Mouse (Mus musculus) left cerebral cortex, postnatal 10 days (tissue): ENCODE data around the gene Arid1a. TPM values are rescaled to one million over a fixed set of nuclear protein-coding genes. Genes with fewer than 3 reads are reported as not detected.

Experiments
- DNase-seq, 2 experiments: peaks; one replicate each; pipeline ENCODE4 v3.0.0; 2021 to 2022; ENCODE audit warnings: low spot score in 2 of 2, mixed read lengths in 1 of 2; ENCODE audit errors: extremely low spot score in 1 of 2
- intact Hi-C: fragments of 180-260 bp; cut with DNase I; formaldehyde crosslinking; loops from one replicate; pipeline ENCODE4 v1.15.1; 2025
- total RNA-seq, 2 experiments: library from RNA; stranded (reverse); gene quantifications; 2 replicates each; pipeline ENCODE4 v1.2.3; 2021

The Arid1a gene
- total RNA-seq, 2 experiments from 2014 or later, result 76.0 to 76.8 TPM

- no peak for DNase-seq
- intact Hi-C loops, result loop anchor here (5.0 kb wide), 1 partner anchor 64 kb away; no protein-coding TSS in a partner anchor
Observed at GRCm38 (mm10) chr4:133688417-133689067, 68.0 kb downstream of the Arid1a start.

- intact Hi-C loops, result loop anchor here (5.0 kb wide), 1 partner anchor 65 kb away; no protein-coding TSS in a partner anchor
- DNase-seq, result no peak
Observed at GRCm38 (mm10) chr4:133687126-133687525, 69.4 kb downstream of the Arid1a start.

GRCm38 (mm10) chr4:133686512-133686911 lies 70.1 kb downstream of the Arid1a start:
- DNase-seq, result no peak
- intact Hi-C loops, result loop anchor here (5.0 kb wide), 1 partner anchor 66 kb away; no protein-coding TSS in a partner anchor

DNA sequence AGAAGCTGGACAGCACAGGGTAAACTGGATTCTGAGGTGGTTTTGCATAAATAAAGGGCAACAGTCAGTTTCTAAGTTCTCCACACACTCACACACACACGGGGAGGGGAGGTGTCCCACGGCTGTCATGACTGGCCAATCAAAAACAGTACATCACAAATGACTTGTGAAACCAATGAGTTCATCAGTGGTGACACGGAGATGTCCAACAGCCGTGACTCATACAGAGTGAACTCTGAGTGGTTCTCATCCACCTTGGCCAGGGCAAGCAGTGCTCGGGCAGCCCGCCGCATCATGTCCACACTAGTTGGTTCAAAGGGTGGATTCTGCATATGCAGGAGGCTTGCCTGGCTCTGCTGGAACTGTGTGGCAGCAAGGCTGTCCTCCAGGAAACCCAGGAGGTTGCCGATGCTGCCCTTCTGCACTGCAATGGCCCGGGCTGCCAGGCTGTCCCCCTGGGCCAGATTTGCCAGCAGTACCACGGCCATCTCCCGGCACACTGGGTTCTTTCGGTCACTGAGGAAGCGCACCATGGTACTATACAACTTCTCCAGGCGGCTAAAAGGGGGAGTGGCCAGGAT lies 76.3 kb downstream of the Arid1a start:
- intact Hi-C loops, result no loop called here
- no peak for DNase-seq

GRCm38 (mm10) chr4:133679629-133680028 lies 76.9 kb downstream of the Arid1a start:
- intact Hi-C loops, result no loop called here

GRCm38 (mm10) chr4:133677266-133677665 lies 79.3 kb downstream of the Arid1a start:
- no peak for DNase-seq
- intact Hi-C loops, result no loop called here

More at GRCm38 (mm10) chr4:133679629-133680028, 76.9 kb downstream of the Arid1a start:
- DNase-seq, result no peak

- intact Hi-C loops, result no loop called here
- no peak for DNase-seq
Observed at GRCm38 (mm10) chr4:133676189-133676588, 80.4 kb downstream of the Arid1a start.

DNA sequence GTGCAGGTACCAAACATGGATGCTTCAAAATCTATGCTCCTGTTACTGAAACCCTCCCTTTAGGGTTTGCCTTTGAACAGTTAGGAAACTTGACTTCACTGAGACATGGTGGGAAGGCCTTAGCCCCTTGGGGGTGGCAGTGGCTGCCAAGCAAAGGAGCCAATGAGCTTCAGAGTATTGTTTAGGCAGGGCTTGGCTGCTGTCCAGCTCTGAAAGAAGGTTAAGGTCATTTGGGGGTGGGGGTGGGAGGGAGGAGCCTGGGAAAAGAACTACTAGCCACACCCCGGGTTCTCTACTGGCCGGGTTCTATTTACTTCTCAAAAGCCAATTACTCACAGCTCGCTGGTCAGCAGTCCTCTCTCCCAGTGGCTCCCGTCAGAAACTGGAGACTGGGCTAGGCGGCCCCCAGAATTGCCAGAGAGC lies 81.0 kb downstream of the Arid1a start:
- intact Hi-C loops, result no loop called here
- DNase-seq, result peak; percentile 68 to 85

DNA sequence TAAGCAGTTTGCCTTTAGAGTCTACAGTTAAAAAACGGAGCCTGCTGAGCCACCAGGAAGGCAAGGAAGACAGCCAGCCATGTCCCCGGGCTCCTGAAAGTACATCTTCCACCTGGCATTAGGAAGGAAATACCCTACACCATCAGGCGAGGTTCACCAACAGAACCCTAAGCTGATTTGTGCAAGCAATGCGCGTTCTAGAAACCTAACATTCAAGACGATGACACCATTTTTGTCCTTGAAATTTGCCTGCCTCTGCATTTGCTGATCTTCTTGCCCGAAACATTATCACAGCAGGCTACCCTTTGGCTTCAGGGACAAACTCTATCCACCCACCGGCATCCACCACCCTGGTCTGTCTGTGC lies 82.3 kb downstream of the Arid1a start:
- intact Hi-C loops, result loop anchor here (5.0 kb wide), 1 partner anchor 138 kb away; no protein-coding TSS in a partner anchor
- no peak for DNase-seq

DNA sequence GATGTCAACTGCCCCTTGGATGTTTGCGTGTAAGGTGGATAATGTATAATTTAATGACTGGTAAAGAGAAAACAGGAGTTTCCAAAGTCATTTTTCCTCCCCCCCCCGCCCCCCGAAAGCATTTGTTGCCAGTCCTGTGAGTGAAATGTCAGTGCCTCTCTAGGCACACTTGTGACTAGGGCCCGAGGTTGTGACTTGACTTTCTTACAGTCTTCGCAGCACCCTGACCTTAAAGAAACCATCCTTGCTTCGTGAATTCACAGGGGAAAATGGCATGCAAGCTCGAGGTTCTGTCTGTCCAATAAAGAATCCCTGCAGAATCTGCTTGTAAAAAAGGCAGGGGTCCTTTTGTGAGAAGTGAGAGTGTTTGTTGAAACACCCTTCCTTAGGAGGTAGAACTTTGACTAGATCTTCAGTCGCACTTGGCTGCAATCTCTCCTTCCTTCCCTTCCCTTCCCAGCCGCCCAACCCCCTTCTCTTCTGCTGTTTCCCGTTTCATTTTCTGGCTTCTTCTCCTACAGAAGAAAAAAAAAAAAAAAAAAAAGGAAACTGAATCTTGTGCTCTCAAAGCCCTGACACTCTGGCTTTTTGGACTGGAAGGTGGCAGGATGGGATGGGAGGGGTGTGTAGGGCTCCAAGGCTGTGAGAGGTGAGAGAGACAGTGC lies 82.8 kb downstream of the Arid1a start:
- DNase-seq, result peak in 1 of 2 experiments; percentile 80

GRCm38 (mm10) chr4:133672845-133673647 lies 83.5 kb downstream of the Arid1a start:
- DNase-seq, result no peak
- intact Hi-C loops, result loop anchor here (2.0 to 5.0 kb wide), 2 partner anchors 80 to 139 kb away; no protein-coding TSS in a partner anchor

More for the DNA sequence above, 82.8 kb downstream of the Arid1a start:
- intact Hi-C loops, result loop anchor here (2.0 to 5.0 kb wide), 2 partner anchors 79 to 139 kb away; no protein-coding TSS in a partner anchor

DNA sequence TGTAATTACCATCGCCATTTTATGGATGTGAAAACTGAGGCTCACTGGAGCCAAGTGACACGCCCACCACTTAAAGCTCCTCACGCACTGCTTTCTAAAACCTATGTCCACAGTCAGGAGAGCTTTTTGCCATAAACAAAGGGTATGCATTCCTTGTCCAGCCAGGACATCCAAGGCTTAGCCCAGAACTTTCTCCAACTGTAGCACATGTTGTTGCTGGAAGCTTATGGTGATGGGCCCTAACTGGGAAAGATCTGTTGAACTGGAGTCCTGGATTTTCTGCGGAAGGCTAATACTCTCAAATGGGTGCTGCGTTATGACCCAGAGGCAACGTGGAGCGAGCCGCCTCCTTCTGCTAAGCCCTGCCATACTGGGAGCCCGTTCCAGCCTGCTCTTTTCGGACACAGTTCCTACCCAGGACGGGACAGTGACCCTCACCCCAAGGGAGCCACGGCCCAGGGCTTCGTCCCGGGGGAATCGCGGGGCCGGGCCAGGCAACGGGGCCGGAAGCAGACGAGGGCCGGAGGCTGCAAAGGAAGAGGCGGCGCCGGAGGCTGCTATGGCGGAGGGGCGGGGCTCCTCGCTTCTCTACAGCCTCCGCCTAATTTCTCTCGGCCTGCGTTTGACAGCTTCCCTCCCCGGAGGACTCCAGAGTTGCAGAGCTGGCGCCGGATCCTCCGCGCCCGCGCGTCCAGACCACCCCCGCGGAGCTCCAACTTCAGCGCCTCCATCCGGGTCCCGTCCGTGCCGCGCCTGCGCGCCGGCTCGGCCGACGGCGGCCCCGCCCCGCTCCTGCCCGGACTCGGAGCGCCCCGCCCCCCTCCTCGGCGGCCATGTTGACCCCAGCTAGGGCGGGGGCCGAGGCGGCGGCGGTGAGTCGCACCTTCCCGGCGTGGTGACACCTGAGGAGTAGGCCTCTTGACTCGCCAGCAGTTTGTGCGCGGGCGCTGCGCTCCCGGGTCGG lies 84.4 kb downstream of the Arid1a start, which contains the start of gene Pigv:
TSS of gene Pigv (minus strand) at position 767 of the 964 bp plus-strand sequence.
- intact Hi-C loops, result loop anchor here (1.0 to 5.0 kb wide), 3 partner anchors 81 to 157 kb away; no protein-coding TSS in a partner anchor
- peak; percentile 90 to 97 for DNase-seq

DNA sequence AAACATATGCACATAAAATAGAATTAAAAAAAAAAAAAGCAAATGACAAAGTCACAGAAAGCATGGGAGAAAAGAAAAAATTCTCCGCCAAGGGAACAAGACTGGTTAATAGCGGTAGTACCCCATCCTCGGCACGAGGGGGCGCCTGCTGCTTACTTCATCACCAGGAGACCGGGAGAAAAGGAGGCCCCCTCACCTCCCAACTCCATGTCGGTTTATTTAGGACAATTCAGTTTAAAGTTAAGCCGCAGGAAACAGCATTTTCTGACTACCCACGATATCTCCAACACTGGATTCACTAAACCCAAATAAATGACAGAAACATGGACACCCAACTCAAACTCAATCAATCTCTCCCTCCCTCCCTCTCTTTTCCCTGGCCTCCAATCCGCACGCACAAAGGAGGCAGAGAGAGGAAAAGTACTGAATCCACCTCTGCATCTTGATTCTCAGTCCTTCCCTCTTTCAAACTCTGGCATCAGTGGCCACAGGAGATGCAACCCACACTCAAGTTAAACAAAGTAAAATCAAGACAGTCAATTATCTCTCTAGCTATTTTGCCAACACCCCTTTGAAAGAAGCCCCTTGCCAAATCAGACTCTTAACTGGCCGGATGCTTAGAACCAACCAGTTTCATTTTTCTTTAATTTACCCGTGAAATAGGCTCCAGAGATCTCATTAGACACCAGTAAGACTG lies 85.2 kb downstream of the Arid1a start:
- intact Hi-C loops, result loop anchor here (1.0 to 5.0 kb wide), 2 partner anchors 141 to 158 kb away; no protein-coding TSS in a partner anchor
- peak; percentile 86 to 89 for DNase-seq

GRCm38 (mm10) chr4:133669652-133670210 lies 86.8 kb downstream of the Arid1a start:
- intact Hi-C loops, result loop anchor here (5.0 kb wide), 1 partner anchor 143 kb away; no protein-coding TSS in a partner anchor
- no peak for DNase-seq

- intact Hi-C loops, result no loop called here
- DNase-seq, result peak in 1 of 2 experiments; percentile 22
Observed at GRCm38 (mm10) chr4:133668537-133668936, 88.0 kb downstream of the Arid1a start.

- no peak for DNase-seq
- intact Hi-C loops, result no loop called here
Observed at GRCm38 (mm10) chr4:133666199-133666598, 90.4 kb downstream of the Arid1a start.

DNA sequence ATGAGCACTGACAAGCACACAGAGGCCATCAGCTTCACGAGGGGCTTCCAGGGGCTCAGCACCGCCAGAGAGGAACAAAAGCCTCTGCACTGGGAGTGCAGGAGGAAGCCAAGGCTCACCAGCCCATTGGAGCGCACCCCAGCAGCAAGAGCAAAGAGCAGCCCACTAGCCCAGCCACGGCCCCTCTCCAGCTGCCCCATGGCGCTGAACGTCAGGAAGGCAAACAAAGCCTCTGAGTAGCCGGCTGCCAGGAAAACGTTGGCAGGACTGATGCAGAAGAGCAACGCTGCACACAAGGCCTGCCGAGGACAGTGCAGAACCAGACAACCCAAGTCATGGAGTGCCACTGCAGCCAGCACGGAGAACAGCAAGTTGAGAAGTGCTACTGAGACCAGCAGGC lies 91.5 kb downstream of the Arid1a start:
- no peak for DNase-seq
- intact Hi-C loops, result no loop called here
